Mouse (Mus musculus) cerebral cortex, adult 2 months (tissue): Measurements from ENCODE around the gene Gjb5.

Experiments
- WGBS: fragments of 180-500 bp; shearing (Covaris S2); methylation state at CpG from one replicate; pipeline ENCODE4 v1.1.7; 2018; 5-methylcytosine and 5-hydroxymethylcytosine counted together

Gjb5 gene

DNA sequence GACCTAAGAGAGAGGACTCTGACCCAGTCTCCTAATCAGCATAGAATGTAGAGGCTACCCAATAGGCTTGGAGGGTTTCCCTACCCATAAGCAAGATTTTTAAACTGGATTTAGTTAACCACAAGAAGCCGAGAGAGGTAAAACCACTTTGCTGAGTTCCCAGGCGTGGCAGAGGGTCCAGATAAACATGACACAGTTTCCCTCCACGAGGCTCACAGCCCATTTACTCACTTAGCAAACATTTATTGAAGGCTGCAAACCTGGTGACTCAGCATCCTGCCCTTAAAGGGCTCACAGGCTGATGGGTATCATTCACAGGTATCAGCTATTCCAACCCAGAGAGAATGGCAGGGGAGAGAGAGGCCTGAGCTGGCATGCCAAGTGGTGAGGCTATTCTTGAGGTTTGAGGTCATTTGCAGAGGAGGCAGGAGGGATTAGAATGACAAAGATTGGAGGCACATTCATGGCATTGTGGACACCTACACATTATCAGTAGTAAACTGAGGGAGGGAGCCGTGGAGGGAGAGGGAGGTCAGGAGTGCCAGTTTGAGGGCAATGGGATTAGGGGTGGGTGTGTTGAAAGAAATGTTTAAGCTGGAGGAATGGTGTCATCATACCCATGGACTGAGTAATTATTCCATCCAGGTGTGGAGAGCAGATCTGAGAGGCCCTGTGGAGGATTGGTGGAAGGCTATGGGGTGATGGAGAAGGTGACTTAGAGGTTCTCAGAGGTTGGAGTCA is 8.3 kb downstream of the Gjb5 start:
- WGBS, result 76% methylated on average over 4 of the region's 4 CpGs

DNA sequence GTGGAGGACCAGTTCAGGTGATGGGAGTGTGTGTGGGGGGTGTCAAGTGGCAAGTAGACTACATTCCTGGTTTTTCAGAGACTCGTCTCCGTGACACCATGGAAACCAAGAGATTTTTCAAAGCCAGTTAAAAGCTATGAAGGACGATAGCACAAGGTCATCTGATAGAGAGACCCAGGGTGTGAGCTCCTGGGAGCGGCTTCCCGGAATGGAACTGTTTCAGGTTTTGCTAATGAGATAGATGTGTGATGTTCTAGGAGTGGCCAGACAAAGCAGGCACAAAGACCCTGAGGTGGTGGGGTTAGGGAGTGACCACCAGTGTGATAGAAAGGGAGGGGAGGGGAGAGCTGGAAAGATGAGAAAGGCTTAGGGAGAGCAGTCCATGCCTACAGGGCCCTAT is 13.0 kb downstream of the Gjb5 start:
- WGBS, result 94% methylated on average over 5 of the region's 5 CpGs

DNA sequence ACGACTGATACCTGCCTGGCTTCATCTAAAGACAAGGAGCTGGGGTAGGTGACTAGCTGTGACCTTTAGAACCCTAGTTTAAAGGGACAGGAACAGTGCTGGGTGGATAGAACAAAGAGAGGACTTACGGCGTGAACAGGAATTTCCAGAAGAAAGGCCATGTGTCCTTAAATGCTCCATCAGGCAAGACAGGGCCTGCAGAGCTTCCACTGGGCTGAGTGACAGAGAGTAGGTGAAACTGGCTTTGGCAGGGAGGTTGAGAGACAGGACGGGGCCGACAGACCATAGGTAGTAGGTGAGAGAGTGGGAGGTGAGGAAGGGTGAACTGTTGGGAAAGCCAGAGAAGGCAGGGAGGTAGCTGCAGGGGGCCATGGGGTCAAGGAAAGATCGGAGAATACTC is 16.6 kb downstream of the Gjb5 start:
- WGBS, result 74% methylated on average over 6 of the region's 6 CpGs

DNA sequence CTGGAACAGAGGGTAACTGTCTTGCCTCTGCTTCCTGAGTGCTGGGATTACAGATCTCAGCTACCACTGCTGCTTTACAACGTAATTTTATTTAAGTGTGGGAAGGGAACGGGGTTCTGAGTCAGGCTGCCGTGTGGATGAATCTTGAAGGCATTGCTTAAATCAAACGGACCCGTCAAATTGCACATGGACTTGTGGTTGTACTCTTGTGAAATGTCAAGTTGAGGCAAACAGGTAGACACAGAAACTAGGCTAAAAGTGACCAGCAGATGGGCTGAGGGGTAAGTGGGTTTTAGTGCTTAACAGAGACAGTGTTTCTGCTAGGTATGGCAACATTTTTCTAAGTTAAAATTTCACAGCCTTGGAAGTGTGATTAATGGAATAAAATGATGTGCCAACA is 20.3 kb downstream of the Gjb5 start:
- WGBS, result 70% methylated on average over 5 of the region's 5 CpGs

DNA sequence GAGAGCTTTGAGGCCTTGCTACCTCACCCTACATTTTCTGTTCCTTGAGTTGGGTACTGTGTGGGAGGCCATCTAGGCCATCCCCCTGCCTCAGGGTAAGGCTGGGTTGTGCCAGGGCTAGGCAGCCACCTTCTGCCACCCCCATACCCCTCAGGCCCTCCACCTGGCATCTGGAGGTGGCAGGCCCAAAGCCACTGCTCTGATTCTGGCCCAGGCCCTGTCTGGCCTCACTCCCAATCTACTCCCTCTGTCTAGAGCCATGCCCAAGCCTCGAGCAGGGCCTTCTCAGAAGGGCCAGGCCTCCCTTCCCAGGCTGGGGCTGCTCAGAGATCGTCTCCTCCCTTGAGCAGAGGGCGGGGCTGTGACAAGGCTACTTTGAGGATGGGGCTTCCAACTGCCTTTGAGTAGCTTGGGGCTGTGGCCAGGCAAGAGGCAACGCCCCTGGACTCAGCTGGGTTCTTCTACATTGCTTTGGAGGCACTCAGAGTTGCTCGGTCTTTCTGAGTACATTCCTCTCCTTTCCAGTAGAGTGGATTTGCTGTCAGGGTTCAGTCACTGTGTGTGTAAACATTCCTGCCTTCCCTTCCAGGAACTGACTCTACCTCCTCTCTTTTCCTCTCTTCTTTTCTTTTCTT is 23.0 kb downstream of the Gjb5 start:
- WGBS, result 73% methylated on average over 5 of the region's 5 CpGs

DNA sequence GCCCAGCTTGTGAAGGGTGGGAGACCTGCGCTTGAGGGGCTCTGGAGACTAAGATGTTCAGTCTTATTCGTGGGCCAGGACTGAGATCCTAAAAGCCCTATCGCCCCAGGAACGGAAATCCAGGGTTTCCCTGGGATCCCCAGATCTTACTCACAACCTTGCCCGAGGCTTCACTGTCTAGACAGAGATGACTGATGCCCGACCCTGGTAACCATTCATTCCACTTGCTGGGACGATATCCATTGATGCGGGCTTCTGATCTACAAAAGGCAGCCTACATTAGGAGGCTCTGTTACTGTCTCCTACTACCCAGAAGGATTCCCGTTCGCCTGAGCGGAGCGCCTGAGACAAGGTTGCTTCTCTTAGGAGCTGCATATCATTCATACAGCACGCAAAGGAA is 26.8 kb downstream of the Gjb5 start:
- 31% methylated on average over 13 of the region's 13 CpGs for WGBS

DNA sequence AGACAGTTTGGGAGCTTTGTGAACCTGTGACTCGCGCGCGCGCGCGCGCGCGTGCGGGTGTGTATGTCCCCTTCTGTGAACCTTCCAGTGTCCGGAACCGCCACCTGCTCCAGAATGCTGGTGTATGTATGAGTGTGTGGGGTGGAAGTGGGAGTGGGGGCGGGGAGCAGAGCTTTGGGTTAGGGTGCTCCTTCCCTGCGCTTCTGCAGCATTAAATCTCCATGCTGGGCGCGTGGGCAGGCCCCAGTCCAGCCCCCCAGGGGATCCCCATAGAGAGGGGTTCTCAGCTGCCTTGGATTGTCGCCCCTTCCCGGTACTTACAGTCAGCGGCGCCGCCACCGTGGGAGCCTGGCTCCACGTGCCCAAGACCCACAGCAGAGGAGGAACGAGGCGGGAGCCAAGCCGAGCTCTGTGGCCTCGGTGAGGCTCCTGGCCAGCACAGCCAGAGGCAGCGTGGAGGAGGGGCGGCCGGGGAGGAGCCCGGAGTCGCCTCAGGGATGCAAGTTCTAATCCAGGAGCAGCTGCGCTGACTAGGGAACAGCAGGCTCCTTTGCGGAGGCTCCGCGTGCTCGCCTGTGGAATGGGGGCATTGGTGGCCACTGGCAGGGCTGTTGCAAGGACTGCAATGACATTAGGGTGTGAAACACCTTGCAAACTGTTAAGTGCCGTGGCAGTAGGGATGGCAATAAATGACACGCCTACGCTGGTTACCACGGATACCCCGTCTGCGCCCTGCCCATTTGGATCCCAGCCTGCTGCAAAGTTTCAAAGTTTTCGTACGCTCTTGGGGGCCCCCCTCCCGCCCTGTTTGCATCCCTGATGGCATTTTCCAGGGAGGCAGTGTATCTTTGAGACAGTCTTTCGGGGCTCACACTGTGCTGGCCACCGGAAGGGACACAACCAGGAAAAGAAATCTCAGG is 27.5 kb downstream of the Gjb5 start, which contains the start of gene Gjb3:
TSS of gene Gjb3 (minus strand) at position 664 of the 920 bp plus-strand sequence.
- 2% methylated on average over 49 of the region's 49 CpGs for WGBS

DNA sequence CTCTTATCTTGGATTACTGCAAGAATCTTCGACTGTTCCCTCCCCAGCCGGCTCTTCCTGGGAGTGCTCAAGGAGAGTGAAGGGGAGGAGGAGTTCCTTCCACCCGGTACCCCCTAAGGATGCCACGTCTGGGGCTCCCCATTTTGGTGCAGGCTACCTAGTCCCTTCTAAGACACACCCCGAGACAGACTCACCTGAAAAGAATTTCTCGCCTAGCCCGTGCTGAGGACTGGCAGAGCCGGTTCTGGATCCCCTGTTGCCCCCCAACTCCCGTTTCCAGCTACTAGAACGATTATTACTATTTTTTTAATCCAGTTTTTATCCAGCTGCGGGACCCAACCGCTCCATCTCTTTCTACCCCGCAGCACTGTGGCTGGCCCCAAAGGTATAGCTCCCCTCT is 28.2 kb downstream of the Gjb5 start:
- 8% methylated on average over 13 of the region's 13 CpGs for WGBS

DNA sequence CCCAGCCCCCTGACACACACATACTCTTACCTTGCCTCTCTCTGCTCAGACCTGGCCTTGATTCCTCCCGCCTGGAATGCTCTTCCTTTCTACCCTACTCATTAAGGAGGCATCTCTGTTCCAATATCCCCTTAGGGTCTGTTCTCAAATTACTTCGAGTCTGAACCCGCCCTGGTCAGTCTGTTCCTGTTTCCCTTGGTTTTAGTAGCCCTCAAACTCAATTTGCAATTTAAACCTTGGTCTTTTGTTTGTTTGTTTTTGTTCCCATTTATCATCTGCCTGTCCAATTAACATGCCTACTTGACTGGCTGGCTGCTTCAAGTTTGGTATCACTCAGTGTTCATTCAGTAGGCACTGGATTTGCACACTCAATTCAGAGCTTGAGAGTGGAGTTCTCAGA is 28.9 kb downstream of the Gjb5 start:
- 50% methylated on average over 3 of the region's 3 CpGs for WGBS

DNA sequence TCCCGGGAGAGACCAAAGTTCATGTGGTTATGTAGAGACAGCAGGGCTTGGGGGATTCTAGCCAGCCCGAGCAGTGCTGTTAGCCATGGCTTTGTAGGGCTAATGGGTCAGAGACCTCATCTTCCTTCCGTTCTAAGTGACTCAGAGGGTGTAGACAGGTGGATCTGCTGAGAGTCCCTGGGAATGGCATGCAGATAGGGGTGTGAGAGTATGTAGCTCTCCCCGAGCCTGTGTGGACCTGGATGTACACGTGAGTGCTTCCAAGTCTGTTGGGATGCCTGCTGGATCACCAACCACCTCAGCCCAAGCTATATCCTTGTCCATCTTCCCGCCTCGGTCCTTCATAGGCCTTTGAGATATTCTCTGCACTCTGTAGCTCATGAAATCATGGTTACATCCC is 29.6 kb downstream of the Gjb5 start:
- WGBS, result 80% methylated on average over 7 of the region's 7 CpGs

DNA sequence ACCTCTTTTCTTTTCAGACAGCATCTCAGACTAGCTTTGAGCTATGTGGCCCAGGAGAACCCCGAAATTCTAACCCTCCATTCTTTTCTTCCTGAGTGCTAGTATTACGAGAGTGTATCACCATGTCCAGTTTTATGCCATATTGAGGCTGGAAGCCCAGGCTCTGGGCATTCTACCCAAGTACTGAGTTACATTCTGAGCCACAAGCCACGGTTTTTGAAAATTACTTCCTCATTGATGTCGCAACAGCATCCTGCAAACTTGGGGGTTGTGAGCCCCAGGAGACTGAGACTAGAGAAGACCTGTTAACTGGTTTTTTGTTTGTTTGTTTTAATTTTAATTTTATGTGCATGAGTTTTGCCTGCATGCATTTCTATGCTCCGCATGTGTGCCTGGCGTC is 30.2 kb downstream of the Gjb5 start:
- WGBS, result 71% methylated on average over 6 of the region's 6 CpGs

DNA sequence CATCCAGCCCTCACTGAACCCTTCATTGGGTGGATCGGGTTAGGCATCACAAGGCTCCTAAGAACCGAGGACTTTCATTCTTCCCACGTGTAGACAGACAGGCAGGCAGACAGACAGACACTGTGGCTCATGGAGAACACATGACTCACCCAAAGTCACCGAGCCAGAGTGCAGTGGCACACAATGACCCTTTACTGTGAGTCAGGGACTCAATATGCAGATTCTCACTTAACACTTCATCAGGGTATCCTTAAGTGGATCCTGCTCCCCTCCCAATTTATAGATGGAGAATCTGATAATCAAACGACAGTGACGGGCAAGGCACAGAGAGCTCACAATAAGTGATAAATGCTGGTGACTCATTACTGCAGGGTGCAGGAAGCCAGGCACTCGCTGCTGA is 30.7 kb downstream of the Gjb5 start:
- WGBS, result 65% methylated on average over 7 of the region's 7 CpGs

DNA sequence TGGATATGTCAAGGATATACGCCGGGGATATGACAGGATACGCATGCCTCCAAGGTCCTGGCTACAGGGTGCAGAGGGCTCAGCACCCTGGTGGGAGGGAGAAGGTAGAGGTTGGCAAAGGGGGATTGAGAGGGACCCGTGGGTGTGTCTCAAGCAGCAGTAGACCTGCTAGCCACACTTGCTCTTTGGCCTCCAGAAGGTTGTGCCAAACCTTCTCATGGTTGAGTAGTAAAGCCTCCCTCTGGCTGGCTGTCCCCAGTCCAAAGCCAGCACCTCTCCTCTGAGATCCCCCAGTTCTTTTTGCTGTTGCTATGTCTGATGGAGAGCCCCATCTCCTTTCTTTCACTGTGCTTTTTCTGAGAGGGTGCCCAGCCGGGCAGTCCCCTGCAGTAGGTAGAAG is 32.7 kb downstream of the Gjb5 start:
- WGBS, result 85% methylated on average over 5 of the region's 5 CpGs

DNA sequence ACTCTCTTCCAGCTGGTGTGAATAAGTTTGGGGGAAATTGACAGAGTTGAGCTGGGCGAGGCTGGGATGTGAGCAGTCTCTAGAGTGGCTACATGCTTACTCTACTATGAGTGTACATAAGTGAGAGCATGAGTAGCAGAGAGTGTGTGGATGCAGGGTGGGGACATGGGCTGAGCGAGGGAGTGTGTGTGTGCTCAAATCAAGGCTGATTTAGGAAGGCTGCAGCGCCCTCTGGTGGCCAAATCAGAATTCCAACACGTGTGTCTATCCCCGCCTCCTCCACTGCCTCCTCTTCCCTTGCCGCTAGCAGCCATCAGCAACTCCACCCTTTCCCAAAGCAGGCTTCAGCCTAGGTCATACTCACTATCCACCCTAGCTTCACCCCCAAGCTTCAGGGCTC is 33.2 kb downstream of the Gjb5 start:
- WGBS, result 5% methylated on average over 6 of the region's 6 CpGs

DNA sequence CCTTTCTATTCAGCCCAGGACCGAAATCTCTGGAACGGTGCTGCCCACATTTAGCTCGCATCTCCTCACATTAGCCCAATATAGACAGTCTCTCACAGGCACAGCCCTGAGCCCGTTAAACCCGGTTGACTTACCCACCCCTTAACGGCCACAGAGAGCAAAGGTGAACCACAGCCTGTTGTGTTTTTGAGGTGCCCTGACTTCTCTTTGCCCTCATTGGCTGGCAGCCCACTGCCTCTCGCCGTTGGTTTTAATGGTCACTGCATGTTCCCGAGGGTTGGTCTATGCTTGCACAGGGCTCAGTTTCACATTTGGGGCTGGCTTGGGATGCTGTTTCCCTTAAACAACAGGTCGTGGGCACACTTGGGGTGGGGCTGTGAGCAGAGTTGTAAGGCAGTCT is 33.7 kb downstream of the Gjb5 start:
- WGBS, result 61% methylated on average over 10 of the region's 10 CpGs

DNA sequence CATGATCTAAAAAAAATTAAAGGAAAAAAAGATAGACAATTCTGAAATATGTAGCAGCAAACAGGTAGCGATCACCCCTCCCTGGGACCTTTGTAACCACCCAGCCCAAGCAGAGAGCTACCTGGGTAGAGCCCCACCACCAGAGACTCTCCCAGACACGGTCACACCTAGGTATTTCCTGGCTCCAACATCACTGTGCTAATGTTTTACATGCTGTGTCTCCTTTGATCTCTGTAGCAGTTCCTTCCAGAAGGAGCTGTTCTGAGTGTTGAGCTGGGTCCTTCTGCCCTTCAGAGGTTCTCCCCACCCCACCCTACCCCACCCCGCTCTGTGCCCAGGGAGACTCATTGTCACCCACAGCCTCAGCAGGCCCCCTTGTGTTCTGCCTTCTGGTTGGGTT is 34.3 kb downstream of the Gjb5 start:
- 89% methylated on average over 3 of the region's 3 CpGs for WGBS

DNA sequence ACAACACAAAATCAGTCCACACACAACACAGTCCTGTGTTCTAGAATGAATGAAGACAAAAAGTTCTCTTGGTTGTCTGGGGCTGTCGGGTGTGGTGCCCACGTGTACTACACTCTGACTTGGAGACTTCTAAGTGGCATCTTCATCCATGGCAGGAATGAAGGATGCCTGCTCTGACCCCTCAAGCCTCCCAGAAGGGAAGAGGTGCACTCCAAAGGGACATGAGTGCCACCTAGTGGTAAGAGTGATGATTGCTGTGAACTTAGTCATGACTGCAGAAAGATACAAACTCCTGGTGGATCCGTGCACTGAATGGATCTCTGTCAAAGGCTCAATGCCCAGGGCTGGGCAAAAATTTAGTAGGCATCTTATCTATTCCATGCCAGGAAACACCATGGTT is 38.4 kb downstream of the Gjb5 start:
- WGBS, result 5% methylated on average over 3 of the region's 3 CpGs

DNA sequence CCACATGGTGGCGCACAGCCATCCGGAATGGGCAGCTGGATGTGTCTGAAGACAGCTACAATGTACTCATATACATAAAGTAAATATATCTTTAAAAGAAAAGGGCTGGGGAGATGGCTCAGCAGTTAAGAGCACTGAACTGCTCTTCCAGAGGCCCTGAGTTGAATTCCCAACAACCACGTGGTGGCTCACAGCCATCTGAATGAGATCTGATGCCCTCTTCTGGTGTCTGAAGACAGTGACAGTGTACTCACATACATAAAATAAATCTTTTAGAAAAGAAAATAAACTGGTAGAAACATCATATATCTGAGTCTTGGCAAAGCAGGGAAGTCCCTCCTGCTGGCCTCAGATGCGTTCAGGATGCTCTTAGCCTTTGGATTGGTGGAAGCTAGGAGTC is 40.8 kb downstream of the Gjb5 start:
- WGBS, result 57% methylated on average over 4 of the region's 4 CpGs

DNA sequence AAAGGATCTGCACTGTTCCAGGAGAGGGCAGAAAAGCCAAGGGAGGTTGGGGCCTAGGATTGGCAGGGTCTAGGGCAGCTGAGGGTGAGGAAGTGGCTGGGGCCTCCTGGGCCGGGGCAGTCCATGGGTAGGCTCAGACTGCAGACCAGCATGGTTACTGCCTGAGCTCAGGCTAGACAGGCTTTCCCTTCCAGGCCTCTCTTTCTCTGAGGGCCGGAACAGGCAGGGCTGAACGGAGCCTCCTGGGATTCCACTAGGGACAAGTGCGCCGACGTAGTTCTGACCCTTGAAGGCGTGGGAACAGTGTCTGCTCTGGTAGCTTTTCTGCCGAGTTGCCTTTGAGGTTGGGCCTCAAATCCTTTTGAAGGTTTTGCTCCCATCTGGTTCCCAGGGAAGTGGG is 42.2 kb downstream of the Gjb5 start:
- WGBS, result 90% methylated on average over 8 of the region's 8 CpGs

DNA sequence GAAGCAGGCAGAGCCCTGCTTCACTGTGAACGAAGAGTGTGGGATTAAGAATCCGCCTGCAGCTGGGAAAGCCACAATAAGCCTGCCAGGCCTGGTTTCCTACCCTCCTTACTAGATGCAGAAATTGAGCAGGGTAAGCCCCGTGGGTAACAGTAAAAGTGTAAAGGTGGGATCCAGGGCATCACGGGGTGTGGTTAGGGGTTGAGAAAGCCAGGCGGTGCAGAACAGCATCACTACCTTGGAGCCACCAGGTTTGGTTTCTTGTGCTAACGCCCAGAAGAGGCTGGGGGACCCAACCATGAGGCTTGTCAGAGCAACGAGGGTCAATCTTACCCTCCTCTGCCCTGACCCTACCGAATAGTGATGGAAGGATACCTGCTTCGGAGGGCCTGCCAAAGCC is 43.4 kb downstream of the Gjb5 start:
- WGBS, result 54% methylated on average over 9 of the region's 9 CpGs

DNA sequence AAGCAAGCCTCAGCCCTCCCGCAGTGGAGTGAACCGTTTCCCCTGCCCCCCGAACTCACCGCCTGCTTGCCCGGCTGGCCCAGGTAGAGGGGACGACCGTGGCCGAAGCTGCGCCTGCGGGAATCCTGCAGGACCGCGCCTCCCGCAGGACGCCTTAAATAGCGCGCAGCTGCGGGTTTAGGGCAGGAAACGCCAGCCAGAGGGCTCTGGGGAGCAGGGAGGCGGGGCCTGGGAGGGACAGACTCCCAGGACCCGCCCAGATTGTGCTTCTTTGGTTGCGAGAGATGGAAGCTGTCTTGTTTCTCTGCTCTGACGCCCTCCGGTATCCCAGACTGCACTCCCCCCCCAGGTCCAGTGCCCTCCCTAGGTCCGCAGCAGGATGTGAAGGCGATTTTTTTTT is 44.1 kb downstream of the Gjb5 start, which contains the start of gene Gja4:
TSS of gene Gja4 (minus strand) at position 179 of the 400 bp plus-strand sequence.
- WGBS, result under 1% methylated on average over 25 of the region's 25 CpGs

DNA sequence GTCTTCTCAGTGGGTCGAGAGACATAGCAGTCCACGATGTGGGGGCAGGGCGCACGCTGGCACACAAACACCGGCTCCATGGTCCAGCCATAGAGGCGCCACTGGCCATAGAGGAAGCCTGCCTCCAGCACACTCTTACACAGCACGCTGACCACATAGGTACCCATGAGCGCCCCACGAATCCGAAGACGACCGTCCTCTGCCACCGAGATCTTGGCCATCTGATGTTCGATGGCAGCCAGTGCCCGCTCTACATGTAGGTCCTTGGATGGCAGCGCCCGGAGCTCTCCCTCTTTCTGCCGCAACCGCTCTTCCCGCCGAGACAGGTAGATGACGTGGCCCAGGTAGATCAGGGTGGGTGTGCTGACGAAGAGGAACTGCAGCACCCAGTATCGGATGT is 45.6 kb downstream of the Gjb5 start:
- 77% methylated on average over 24 of the region's 24 CpGs for WGBS

DNA sequence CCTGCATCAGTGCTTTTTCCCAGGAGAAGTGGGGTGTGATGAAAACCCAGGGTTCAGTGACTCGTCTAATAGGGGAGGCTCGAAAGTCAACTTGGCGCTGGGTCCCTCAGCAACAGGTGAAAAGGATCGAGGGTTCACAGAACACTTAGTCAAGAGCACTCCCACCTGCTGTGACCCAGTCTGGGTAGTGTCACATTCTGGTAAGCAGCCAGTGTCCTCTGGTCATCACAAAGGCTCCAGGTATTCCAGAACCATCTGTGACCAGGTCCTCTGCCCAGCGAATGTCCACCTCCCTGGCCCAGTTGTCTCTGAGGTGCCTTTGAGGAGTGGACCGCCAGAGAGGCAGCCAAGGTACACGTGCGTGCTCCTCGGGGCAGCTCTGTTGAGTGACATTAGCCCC is 46.4 kb downstream of the Gjb5 start:
- 78% methylated on average over 9 of the region's 9 CpGs for WGBS
